Mouse (Mus musculus) C2C12 (cell line): ENCODE data around the gene Ano10. TPM values are rescaled to one million over a fixed set of nuclear protein-coding genes. Genes with fewer than 3 reads are reported as not detected.

ENCODE experiments used
- H3K27me3 ChIP-seq: one replicate; pipeline ENCODE4 v1.6.1; 2011; ENCODE audit not compliant: control insufficient read depth, insufficient read depth, insufficient read length
- H3K36me3 ChIP-seq: one replicate; pipeline ENCODE4 v1.6.1; 2011; ENCODE audit not compliant: control insufficient read depth, insufficient read depth
- H3K4me3 ChIP-seq: one replicate; pipeline ENCODE4 v1.5.1; 2011; ENCODE audit warnings: mild to moderate bottlenecking, control low read depth; ENCODE audit not compliant: poor library complexity, insufficient read depth, severe bottlenecking
- H3K79me2 ChIP-seq: one replicate; pipeline ENCODE4 v1.6.1; 2011; ENCODE audit not compliant: control insufficient read depth, insufficient read depth
- H3K79me3 ChIP-seq: one replicate; pipeline ENCODE4 v1.6.1; 2011; ENCODE audit warnings: low read depth, control low read depth
- H3ac ChIP-seq: one replicate; pipeline ENCODE3; 2011; ENCODE audit warnings: low read depth; ENCODE audit not compliant: control insufficient read depth, insufficient read length
- CEBPB ChIP-seq: IDR thresholded peaks from one replicate; pipeline ENCODE4 v1.6.1; 2011; ENCODE audit warnings: low read depth, mild to moderate bottlenecking, control low read depth, moderate library complexity
- CTCF ChIP-seq: IDR thresholded peaks from one replicate; pipeline ENCODE4 v1.5.1; 2011; ENCODE audit not compliant: control insufficient read depth, insufficient read depth, insufficient read length
- FOSL1 ChIP-seq: IDR thresholded peaks from one replicate; pipeline ENCODE4 v1.8.0; 2011; ENCODE audit warnings: mild to moderate bottlenecking, low read length; ENCODE audit not compliant: poor library complexity, insufficient read depth, severe bottlenecking
- MAX ChIP-seq: IDR thresholded peaks from one replicate; pipeline ENCODE4 v1.6.1; 2011; ENCODE audit warnings: mild to moderate bottlenecking, control low read depth
- MYOD1 ChIP-seq: IDR thresholded peaks from one replicate; pipeline ENCODE4 v1.6.1; 2011; ENCODE audit warnings: low read depth; ENCODE audit not compliant: control insufficient read depth, insufficient read length
- MYOG ChIP-seq: IDR thresholded peaks from one replicate; pipeline ENCODE4 v1.6.1; 2011; ENCODE audit not compliant: control insufficient read depth, insufficient read length; ENCODE audit errors: extremely low read depth
- USF1 ChIP-seq: IDR thresholded peaks from one replicate; pipeline ENCODE4 v1.6.1; 2011; ENCODE audit warnings: low read depth, mild to moderate bottlenecking, control low read depth, moderate library complexity
- polyA plus RNA-seq: library from polyadenylated mRNA; unstranded; fragments of >200 nt; fragmentation: generic; extraction: Trizol; gene quantifications from one replicate; pipeline ENCODE4 v1.2.1, GENCODE M21; 2012; ENCODE audit warnings: missing spikeins

Gene Ano10
- polyA plus RNA-seq, 1 experiment: 36.0 TPM

DNA sequence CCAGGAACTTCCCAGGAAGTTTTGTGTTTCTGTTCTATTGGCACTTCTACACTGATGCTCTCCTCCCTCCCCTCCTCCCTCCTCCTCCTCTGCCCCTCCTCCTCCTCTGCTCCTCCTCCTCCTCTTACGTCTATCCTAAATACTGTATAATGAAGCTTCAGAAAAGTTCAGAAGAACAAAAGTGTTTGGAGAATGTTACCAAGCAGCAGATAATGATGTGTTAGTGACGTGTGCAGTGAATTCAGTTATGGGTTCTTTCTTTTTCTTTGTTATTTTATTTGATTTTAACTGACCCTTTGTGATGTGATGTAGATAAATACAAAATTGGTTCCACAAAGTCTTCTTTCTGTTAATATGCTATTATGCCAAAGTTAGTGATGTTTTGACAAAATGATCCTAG is 155.0 kb downstream of the Ano10 start:
- TF ChIP-seq USF1 (no peak), MAX (no peak), CEBPB (no peak), FOSL1 (no peak), CTCF (no peak), MYOG (no peak), MYOD1 (no peak)
- Histone ChIP-seq H3ac (no peak overlapping the region), H3K79me3 (no peaks in the 10 kb centered on the region), H3K27me3 (no peaks in the 10 kb centered on the region), H3K36me3 (peaks cover 12% of the 10 kb centered on the region), H3K79me2 (peaks cover 18% of the 10 kb centered on the region), H3K4me3 (no peak overlapping the region)

GRCm38 (mm10) chr9:122138371-122139029 is 155.7 kb downstream of the Ano10 start:
- Histone ChIP-seq H3K79me2 (peaks cover 18% of the 10 kb centered on the region), H3K27me3 (no peaks in the 10 kb centered on the region), H3K36me3 (peaks cover 12% of the 10 kb centered on the region), H3K4me3 (no peak overlapping the region), H3K79me3 (no peaks in the 10 kb centered on the region), H3ac (no peak overlapping the region)
- TF ChIP-seq MYOD1 (no peak), USF1 (no peak), FOSL1 (no peak), MAX (no peak), CTCF (no peak), CEBPB (no peak), MYOG (no peak)

- TF ChIP-seq CTCF (no peak), MYOD1 (no peak), CEBPB (no peak), USF1 (no peak), MYOG (no peak), MAX (no peak), FOSL1 (no peak)
- H3K36me3 ChIP-seq: peaks cover 12% of the 10 kb centered on the region
- no peaks in the 10 kb centered on the region for H3K27me3 ChIP-seq
- H3K4me3 ChIP-seq: no peak overlapping the region
- no peaks in the 10 kb centered on the region for H3K79me3 ChIP-seq
- peaks cover 18% of the 10 kb centered on the region for H3K79me2 ChIP-seq
- H3ac ChIP-seq: no peak overlapping the region
Measured at GRCm38 (mm10) chr9:122137960-122138359, 156.3 kb downstream of the Ano10 start.

- Histone ChIP-seq H3K4me3 (no peak overlapping the region), H3K79me3 (no peaks in the 10 kb centered on the region), H3K36me3 (peaks cover 12% of the 10 kb centered on the region), H3K79me2 (peaks cover 9% of the 10 kb centered on the region), H3K27me3 (no peaks in the 10 kb centered on the region), H3ac (no peak overlapping the region)
- TF ChIP-seq CEBPB (no peak), MYOD1 (no peak), CTCF (no peak), FOSL1 (no peak), MYOG (no peak)
Measured at GRCm38 (mm10) chr9:122135885-122136170, 158.4 kb downstream of the Ano10 start.

GRCm38 (mm10) chr9:122135095-122135884 is 158.9 kb downstream of the Ano10 start:
- H3K79me2 ChIP-seq: peaks cover 10% of the 10 kb centered on the region
- peaks cover 12% of the 10 kb centered on the region for H3K36me3 ChIP-seq
- TF ChIP-seq CEBPB (no peak), CTCF (no peak), USF1 (no peak), MAX (no peak), MYOD1 (no peak), FOSL1 (no peak), MYOG (no peak)

GRCm38 (mm10) chr9:122132145-122132544 is 162.1 kb downstream of the Ano10 start:
- TF ChIP-seq USF1: no peak
- TF ChIP-seq CEBPB: no peak
- no peak for TF ChIP-seq MAX
- TF ChIP-seq FOSL1: no peak
- TF ChIP-seq MYOG: no peak
- TF ChIP-seq MYOD1: no peak
- TF ChIP-seq CTCF: no peak
- H3K79me3 ChIP-seq: no peaks in the 10 kb centered on the region
- H3K36me3 ChIP-seq: no peaks in the 10 kb centered on the region
- peaks cover 20% of the 10 kb centered on the region for H3K79me2 ChIP-seq
- no peak overlapping the region for H3ac ChIP-seq
- no peak overlapping the region for H3K4me3 ChIP-seq
- H3K27me3 ChIP-seq: no peaks in the 10 kb centered on the region

More at GRCm38 (mm10) chr9:122135095-122135884, 158.9 kb downstream of the Ano10 start:
- no peaks in the 10 kb centered on the region for H3K27me3 ChIP-seq
- H3K4me3 ChIP-seq: no peak overlapping the region
- H3ac ChIP-seq: no peak overlapping the region
- no peaks in the 10 kb centered on the region for H3K79me3 ChIP-seq
